Mouse (Mus musculus): Measurements from ENCODE around the gene Abhd4. TPM values are rescaled to one million over a fixed set of nuclear protein-coding genes. Genes with fewer than 3 reads are reported as not detected.

Abhd4 gene
- 51.5 and 51.9 TPM in 2 replicates for polyA plus RNA-seq (2016; fragmentation: Nextera tagmentation; extraction: Ambion mirVana)

DNA sequence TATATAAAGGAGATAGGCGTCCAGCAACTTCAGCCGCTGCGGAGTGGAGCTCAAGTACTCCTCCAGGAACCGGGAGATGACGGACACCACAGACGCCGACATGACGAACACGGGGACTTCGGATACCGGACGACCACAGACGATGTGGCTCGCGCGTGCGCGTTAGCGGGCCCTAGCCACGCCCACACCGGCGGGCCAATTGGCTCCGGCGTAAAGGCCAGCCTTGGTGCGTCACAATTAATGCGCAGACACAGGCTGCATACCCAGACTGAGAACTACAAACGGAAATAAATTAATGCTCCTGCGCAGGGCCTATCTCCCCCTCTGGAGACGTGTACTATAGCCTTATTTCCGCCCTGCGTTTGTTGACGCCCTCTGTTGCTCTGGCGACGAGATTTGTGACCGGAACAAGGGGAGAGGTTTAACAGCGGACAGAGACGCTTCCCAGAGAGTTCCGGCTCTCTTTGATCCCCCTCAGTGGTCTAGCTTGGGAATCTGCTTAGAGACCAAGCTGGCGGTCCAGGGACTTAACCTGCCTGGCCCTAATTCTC, at the start of gene Abhd4, which contains the start of gene Dad1:
Abhd4 (plus strand) TSS at position 448 of the 551 bp plus-strand sequence.
Dad1 (minus strand) TSS at position 364 of the 551 bp plus-strand sequence.
- WGBS: under 1% methylated on average over 39 of the region's 39 CpGs
- H3K27me3 ChIP-seq: no peaks in the 10 kb centered on the region
- H3K9ac ChIP-seq: peak within 1 kb of the TSS; percentile 71
- peak within 1 kb of the TSS; percentile 66 for H3K4me2 ChIP-seq (replicated peaks)
- no peaks in the 10 kb centered on the region; the same call in 1 of the 2 replicates for H3K36me3 ChIP-seq
- peaks cover 36% of the 10 kb centered on the region for H3K4me1 ChIP-seq
- peak; percentile 100 for ATAC-seq (ENCODE audit: insufficient number of reproducible peaks, insufficient read depth, low FRiP score, low TSS enrichment)
- peak within 1 kb of the TSS; percentile 75 for H3K27ac ChIP-seq
- H3K9me3 ChIP-seq: no peaks in the 10 kb centered on the region
- H3K4me3 ChIP-seq: peak within 1 kb of the TSS; percentile 84

DNA sequence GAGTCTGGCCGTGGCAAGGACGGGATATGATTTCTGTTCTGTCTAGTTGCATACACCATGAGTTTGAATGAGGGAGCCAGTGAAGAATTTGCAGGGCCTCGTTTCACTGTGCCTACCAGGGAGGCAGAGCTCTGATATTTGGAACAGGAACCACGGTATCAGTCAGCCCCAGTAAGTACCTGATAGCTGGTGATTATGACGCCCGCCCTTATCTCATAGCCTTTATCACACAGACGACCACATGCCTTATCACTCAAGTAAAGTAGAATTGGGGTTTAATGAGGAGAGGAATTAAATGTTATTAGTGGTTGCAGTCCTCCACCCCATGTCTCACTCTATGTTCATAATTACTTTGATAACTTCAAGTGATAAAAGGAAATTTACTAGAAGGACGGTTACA, 49.7 kb upstream of the Abhd4 start:
- Histone ChIP-seq H3K4me3 (no peak overlapping the region), H3K9ac (no peak overlapping the region), H3K4me2 (replicated peaks) (no peak overlapping the region), H3K27me3 (no peaks in the 10 kb centered on the region), H3K4me1 (no peaks in the 10 kb centered on the region; the same call in 1 of the 2 replicates), H3K36me3 (no peaks in the 10 kb centered on the region), H3K27ac (no peak overlapping the region), H3K9me3 (no peaks in the 10 kb centered on the region)
- WGBS: 84% methylated on average over 8 of the region's 8 CpGs
- no peak for ATAC-seq (ENCODE audit: insufficient number of reproducible peaks, insufficient read depth, low FRiP score, low TSS enrichment)

DNA sequence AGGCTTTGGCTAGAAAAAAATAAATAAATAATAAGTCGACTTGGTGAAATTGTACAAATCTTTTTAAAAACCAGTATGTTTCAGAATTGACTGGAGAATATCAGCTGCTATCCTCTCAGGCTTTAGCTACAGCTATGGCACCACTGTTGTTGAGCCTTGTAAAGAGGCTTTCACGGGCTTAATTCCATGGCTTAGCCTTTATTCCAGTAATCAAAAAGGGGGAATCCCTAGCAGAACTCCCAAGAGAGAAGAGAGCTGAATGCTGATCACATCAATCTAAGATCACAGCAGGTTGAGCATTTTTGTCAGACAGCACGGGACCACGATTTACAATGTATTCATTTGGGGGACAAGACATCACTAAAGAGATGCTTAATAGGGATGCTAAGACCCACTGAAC, 49.2 kb upstream of the Abhd4 start:
- Histone ChIP-seq H3K36me3 (no peaks in the 10 kb centered on the region), H3K9me3 (no peaks in the 10 kb centered on the region), H3K4me2 (replicated peaks) (no peak overlapping the region), H3K4me3 (no peak overlapping the region), H3K27ac (no peak overlapping the region), H3K9ac (no peak overlapping the region), H3K27me3 (no peaks in the 10 kb centered on the region), H3K4me1 (no peaks in the 10 kb centered on the region; the same call in 1 of the 2 replicates)
- WGBS: 76% methylated on average over 4 of the region's 4 CpGs
- ATAC-seq (ENCODE audit: insufficient number of reproducible peaks, insufficient read depth, low FRiP score, low TSS enrichment): no peak

DNA sequence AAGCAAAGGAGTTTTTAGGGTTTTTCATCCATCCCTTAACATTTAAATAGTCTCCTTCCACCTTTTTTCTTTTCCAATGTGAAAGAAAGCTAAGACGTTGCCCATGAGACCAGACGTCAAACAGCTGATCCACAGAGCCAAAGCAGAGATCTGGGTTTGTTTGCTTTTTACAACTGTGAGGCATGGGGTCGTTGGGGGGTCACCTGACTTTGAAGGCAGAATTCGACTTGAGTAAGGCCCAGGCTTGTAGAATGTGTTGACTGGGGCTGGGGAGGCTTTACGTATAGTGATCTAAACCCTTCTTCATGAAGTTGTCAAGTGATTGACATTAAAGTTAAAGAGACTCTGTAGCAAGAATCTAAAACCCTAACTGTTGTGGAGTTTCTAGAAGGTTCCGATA, 48.1 kb upstream of the Abhd4 start:
- H3K9me3 ChIP-seq: no peaks in the 10 kb centered on the region
- no peaks in the 10 kb centered on the region for H3K27me3 ChIP-seq
- no peak overlapping the region for H3K4me3 ChIP-seq
- H3K4me2 ChIP-seq (replicated peaks): no peak overlapping the region
- H3K4me1 ChIP-seq: no peaks in the 10 kb centered on the region; the same call in 1 of the 2 replicates
- H3K27ac ChIP-seq: no peak overlapping the region
- ATAC-seq (ENCODE audit: insufficient number of reproducible peaks, insufficient read depth, low FRiP score, low TSS enrichment): no peak
- no peaks in the 10 kb centered on the region for H3K36me3 ChIP-seq
- WGBS: 44% methylated on average over 6 of the region's 6 CpGs
- no peak overlapping the region for H3K9ac ChIP-seq

DNA sequence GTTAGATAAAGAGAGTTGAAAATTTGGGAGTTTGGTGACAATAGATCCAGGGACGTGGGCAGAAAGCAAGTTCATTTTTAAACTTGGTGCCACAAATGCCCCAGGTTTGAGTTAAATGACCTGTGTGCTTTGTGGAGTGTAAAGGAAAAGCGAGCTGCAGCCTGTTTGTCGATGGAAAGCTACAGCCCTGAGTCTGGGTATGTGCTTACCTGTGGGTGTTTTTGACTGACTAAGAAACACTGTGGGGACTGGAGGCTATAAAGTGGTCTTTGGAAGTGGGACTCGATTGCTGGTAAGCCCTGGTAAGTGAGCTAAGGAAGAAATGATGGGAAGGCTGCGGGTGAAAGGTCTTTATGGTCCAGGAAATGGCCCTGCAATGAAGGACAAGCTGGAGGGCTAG, 47.7 kb upstream of the Abhd4 start:
- Histone ChIP-seq H3K9me3 (no peaks in the 10 kb centered on the region), H3K27me3 (no peaks in the 10 kb centered on the region), H3K27ac (no peak overlapping the region), H3K36me3 (no peaks in the 10 kb centered on the region), H3K4me3 (no peak overlapping the region), H3K9ac (no peak overlapping the region), H3K4me2 (replicated peaks) (no peak overlapping the region), H3K4me1 (no peaks in the 10 kb centered on the region; the same call in 1 of the 2 replicates)
- no peak for ATAC-seq (ENCODE audit: insufficient number of reproducible peaks, insufficient read depth, low FRiP score, low TSS enrichment)
- WGBS: 85% methylated on average over 5 of the region's 5 CpGs

DNA sequence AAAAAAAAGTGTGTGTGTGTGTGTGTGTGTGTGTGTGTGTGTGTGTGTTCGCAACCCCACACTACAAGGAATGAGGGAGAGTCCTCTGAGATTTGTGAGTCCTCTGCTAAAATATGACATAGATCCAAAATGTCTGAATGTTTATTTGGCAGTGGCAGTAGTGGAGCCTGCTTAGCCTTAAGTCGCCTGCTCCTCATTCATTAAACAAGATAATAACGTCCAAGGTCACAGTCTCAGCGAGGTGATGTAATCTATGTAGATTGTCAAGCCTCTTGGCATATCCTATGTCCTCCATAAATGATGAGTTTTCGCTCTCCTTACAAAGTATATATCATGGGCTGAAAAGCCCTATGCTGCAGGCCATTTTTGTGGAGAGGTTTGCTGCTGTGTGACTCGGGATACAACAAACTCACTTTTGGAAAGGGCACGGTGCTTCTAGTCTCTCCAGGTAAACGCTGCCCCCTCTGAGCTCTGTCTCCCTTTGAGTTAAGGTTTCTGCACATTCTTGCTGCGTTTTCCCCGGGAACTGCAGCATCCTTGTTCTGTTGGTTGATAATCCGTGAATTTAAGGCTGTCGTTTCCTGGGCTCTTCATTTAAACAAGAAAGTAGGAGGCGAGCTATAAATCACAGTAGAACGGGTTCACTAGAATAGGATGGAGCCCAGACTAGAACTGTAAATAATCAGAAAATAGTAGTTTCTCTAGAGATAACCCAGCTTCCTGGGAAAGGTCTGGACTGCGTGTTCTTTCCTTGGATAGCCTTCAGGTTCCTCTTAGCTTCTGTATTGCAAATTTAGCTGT, 47.0 kb upstream of the Abhd4 start:
- H3K9me3 ChIP-seq: no peaks in the 10 kb centered on the region
- no peak overlapping the region for H3K4me3 ChIP-seq
- no peak overlapping the region for H3K9ac ChIP-seq
- ATAC-seq (ENCODE audit: insufficient number of reproducible peaks, insufficient read depth, low FRiP score, low TSS enrichment): no peak
- H3K4me2 ChIP-seq (replicated peaks): no peak overlapping the region
- 78% methylated on average over 15 of the region's 15 CpGs for WGBS
- H3K27ac ChIP-seq: no peak overlapping the region
- H3K36me3 ChIP-seq: no peaks in the 10 kb centered on the region
- no peaks in the 10 kb centered on the region for H3K27me3 ChIP-seq
- no peaks in the 10 kb centered on the region; the same call in 1 of the 2 replicates for H3K4me1 ChIP-seq

DNA sequence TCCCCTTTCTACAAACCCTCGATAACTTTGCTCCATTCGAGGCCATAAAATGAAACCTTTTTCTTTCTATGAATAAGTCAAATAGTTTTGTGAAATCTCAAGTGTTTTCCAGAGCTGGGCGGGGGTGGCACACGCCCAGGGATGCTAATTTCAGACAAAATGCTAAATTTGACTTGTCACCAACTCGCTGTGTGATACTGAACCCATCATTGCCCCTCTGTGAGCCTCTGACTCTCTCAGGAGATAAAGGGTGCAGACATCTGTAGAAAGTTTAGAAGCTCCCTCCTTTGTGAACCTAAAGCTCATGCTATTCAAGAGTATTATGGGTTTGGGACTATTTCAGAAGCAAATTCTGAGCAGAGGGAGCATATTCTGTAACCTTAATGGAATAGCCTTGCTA, 46.1 kb upstream of the Abhd4 start:
- Histone ChIP-seq H3K4me1 (no peaks in the 10 kb centered on the region; the same call in 1 of the 2 replicates), H3K4me3 (no peak overlapping the region), H3K27me3 (no peaks in the 10 kb centered on the region), H3K9ac (no peak overlapping the region), H3K27ac (no peak overlapping the region), H3K36me3 (no peaks in the 10 kb centered on the region), H3K9me3 (no peaks in the 10 kb centered on the region), H3K4me2 (replicated peaks) (no peak overlapping the region)
- WGBS: 85% methylated on average over 5 of the region's 5 CpGs
- no peak for ATAC-seq (ENCODE audit: insufficient number of reproducible peaks, insufficient read depth, low FRiP score, low TSS enrichment)

DNA sequence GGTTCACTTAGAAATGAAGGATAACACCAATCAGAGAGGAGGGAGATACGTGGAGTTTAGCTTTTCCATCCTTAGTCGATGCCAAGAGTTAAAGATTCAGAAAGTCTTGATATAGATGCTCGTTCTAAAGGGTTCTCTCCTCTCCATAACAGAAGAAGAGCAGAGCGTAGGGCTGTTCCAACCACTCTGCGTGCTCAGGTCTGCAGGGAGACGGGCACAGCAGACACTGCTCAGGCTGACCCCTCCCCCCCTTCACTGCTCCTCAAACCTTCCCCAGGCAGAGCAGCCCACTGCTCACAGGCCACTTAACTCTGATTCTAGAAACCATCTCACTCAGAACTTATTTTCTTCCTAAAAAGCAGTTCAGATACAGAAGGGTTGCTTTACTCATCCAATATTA, 45.2 kb upstream of the Abhd4 start:
- WGBS: 70% methylated on average over 6 of the region's 6 CpGs

DNA sequence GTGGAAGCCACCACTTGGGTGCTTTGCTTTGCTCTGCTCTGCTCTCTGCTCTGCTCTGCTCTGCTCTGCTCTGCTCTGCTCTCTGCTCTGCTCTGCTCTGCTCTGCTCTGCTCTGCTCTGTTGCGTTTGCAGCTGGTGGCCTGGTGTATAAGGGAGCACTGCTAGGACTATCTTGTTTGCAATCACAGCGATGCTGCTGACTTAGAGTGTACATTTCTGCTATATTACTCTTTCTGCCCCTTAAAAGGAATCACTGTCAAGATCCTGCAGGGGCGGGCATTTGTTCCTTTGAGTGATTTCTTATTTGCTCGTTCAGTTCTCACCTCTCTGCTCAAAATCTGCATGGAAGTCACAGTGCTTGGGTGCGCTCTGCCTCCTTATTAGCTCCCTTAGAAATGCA, 44.1 kb upstream of the Abhd4 start:
- Histone ChIP-seq H3K4me1 (no peaks in the 10 kb centered on the region; the same call in none of the 2 replicates), H3K4me3 (no peak overlapping the region), H3K36me3 (no peaks in the 10 kb centered on the region), H3K27me3 (no peaks in the 10 kb centered on the region), H3K9me3 (no peaks in the 10 kb centered on the region), H3K27ac (no peak overlapping the region), H3K4me2 (replicated peaks) (no peak overlapping the region), H3K9ac (no peak overlapping the region)
- ATAC-seq (ENCODE audit: insufficient number of reproducible peaks, insufficient read depth, low FRiP score, low TSS enrichment): no peak
- 83% methylated on average over 5 of the region's 5 CpGs for WGBS

More for the DNA sequence above, 45.2 kb upstream of the Abhd4 start:
- H3K27ac ChIP-seq: no peak overlapping the region
- no peaks in the 10 kb centered on the region for H3K36me3 ChIP-seq
- no peak overlapping the region for H3K4me3 ChIP-seq
- no peaks in the 10 kb centered on the region for H3K27me3 ChIP-seq
- H3K4me1 ChIP-seq: no peaks in the 10 kb centered on the region; the same call in 1 of the 2 replicates
- no peak overlapping the region for H3K9ac ChIP-seq
- no peak overlapping the region for H3K4me2 ChIP-seq (replicated peaks)
- H3K9me3 ChIP-seq: no peaks in the 10 kb centered on the region
- ATAC-seq (ENCODE audit: insufficient number of reproducible peaks, insufficient read depth, low FRiP score, low TSS enrichment): no peak

DNA sequence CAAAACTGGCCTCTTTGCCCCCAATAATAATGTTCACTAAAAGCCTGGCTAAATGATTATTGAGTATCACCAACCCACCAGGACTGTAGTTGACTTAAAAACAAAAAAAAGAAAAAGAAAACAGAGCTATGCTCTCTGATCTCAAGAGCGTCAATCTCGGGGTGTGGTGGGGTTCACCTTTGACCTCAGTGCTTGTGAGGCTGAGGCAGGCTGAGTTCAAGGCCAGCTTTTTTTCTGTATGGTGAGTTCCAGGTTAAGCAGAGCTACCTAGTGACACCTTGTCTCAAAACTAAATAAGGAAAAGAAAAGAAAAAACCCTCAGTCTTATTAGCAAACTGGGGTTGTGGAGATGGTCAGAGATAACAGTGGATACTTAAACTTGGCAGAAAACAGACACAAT, 43.6 kb upstream of the Abhd4 start:
- no peak for ATAC-seq (ENCODE audit: insufficient number of reproducible peaks, insufficient read depth, low FRiP score, low TSS enrichment)
- Histone ChIP-seq H3K4me2 (replicated peaks) (no peak overlapping the region), H3K4me1 (no peaks in the 10 kb centered on the region; the same call in none of the 2 replicates), H3K4me3 (no peak overlapping the region), H3K9ac (no peak overlapping the region), H3K27ac (no peak overlapping the region), H3K36me3 (no peaks in the 10 kb centered on the region), H3K27me3 (no peaks in the 10 kb centered on the region), H3K9me3 (no peaks in the 10 kb centered on the region)
- 91% methylated on average over 2 of the region's 2 CpGs for WGBS

DNA sequence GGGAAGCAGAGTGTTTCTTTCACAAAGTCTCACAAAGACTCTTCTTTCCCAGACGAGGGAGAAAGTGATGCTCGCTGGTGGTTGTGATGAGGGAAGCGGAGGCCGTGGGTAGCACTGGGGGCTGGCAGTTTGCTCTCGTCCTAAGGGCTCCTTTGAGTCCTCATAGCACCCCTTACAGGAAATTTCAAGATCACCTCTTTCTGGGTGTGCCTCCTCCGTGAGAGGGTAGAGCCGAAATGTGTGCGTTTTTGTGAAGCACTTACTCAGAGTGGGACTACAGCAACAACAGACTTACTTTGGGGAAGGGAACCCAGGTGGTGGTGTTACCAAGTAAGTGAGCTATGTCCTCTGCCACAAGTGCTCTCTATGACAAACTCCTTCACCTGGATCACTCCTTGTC, 42.8 kb upstream of the Abhd4 start:
- H3K27me3 ChIP-seq: no peaks in the 10 kb centered on the region
- WGBS: 88% methylated on average over 8 of the region's 8 CpGs
- ATAC-seq (ENCODE audit: insufficient number of reproducible peaks, insufficient read depth, low FRiP score, low TSS enrichment): no peak

DNA sequence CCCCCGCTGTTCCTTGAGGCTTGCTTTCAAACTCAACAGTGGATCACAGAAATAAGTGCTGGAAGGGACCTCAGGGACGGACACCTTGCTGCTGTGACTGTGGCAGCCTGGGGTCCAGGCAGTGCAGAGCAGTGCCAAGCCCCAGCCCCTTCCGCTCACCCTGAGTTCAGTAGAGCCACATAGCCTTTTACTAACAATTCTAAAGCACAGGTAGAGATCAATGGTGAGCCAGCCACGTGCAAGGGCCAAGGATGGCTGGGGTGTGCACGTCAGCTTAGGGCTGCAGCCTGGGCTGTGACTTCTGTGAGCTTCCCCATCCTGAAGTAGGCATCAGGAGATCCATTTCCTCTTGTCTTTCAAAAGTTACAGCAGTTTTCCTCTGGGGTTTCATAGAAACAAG, 42.2 kb upstream of the Abhd4 start:
- no peaks in the 10 kb centered on the region for H3K9me3 ChIP-seq
- WGBS: 85% methylated on average over 5 of the region's 5 CpGs
- no peaks in the 10 kb centered on the region for H3K36me3 ChIP-seq
- no peaks in the 10 kb centered on the region; the same call in 1 of the 2 replicates for H3K4me1 ChIP-seq
- ATAC-seq (ENCODE audit: insufficient number of reproducible peaks, insufficient read depth, low FRiP score, low TSS enrichment): no peak
- H3K9ac ChIP-seq: no peak overlapping the region
- H3K4me3 ChIP-seq: no peak overlapping the region
- H3K4me2 ChIP-seq (replicated peaks): no peak overlapping the region
- no peaks in the 10 kb centered on the region for H3K27me3 ChIP-seq
- no peak overlapping the region for H3K27ac ChIP-seq

More for the DNA sequence above, 42.8 kb upstream of the Abhd4 start:
- Histone ChIP-seq H3K4me1 (no peaks in the 10 kb centered on the region; the same call in none of the 2 replicates), H3K4me3 (no peak overlapping the region), H3K27ac (no peak overlapping the region), H3K9me3 (no peaks in the 10 kb centered on the region), H3K36me3 (no peaks in the 10 kb centered on the region), H3K4me2 (replicated peaks) (no peak overlapping the region), H3K9ac (no peak overlapping the region)

Data from embryonic facial prominence, embryonic 12.5 days (tissue).